Mouse (Mus musculus): ENCODE measurements around the gene Gm9376.

Gene Gm9376

DNA sequence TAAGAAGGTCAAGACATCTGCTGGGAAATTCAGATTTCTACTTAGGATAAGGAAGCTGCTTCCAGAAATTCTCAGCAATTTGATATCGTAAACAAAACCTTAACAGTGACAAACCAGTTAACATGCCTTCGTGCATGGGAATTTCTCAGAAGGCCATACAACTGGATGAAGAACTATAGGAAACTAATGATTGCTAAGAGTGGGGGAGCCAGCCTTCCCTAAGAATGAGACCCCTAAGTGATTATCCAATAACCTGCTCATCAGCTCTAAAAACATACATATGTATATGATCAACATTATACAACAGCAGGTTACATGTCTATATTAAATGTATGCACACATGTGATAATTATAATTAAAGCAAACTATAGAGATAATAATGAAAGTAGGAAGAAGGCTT is at the start of gene Gm9376:
Gm9376 (plus strand) TSS at position 301 of the 400 bp plus-strand sequence.
- no peak for DNase-seq

DNA sequence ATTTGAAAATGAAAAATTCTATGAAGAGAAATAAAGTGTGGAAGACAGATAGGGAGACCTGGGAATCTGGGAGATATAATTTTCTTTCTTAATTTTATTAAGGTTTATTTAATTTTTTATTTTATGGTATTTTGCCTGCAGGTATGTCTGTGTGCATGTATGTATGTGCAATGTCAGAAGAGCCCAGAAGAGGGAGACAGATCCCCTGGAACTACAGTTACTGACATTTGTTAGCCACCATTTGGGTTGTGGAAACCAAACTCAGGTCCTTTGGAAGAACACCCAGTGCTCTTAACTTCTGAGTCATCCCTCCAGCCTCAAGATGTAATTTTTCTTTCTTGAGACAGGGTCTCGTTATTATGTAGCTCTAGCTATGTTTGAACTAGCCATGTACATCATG is 45.9 kb upstream of the Gm9376 start:
- no peak for DNase-seq

DNA sequence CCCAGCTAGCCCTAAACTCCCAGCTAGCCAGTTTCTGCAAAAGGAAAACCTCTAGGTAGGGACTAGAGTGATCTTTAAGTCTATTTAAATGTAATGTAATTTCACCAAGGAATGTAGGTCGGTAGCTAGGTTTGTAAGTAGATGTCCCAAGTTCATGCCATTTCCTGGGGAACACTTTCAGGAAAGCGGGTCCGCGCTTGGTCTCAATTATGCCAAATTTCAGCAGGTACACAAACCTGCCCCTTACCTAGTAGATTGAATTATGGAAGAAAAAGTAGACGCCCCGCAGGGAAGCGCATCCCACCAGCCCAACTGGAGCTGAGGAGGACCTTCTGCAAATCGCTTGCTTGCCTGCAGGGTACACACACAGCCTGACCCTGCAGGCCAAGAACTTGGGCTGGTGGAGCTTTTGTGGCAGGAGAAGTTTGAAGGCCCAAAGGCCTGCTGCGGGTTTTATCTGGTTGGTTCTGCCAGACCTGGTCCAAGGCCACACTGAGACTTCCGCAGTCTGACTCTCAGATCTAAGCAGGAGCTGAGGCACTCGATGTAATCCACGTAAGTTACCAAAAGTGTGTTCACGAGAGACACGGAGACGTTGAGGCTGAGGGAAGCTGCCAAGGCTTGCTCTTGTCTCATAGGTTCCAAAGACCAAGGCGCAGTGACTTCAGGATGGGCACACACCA is 41.6 kb upstream of the Gm9376 start:
- no peak for DNase-seq

DNA sequence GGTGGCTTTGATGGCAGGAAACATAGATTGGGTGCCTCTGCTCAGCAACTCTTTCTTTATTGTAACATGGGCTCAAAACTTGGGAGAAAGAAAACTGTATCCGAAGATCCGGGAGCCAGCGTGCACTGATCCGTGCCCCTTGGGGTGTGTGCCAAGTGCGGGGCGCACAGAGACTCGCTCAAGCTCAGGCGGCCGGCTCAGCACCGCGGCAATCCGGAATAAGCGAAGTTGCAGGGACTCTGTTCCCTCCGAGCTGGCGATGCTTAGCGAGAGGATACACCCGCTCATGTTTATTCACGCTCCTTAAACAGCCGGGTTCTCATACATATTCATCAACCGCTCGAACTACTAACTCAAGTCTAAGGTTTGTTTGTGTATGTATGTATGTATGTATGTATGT is 40.8 kb upstream of the Gm9376 start:
- no peak for DNase-seq

DNA sequence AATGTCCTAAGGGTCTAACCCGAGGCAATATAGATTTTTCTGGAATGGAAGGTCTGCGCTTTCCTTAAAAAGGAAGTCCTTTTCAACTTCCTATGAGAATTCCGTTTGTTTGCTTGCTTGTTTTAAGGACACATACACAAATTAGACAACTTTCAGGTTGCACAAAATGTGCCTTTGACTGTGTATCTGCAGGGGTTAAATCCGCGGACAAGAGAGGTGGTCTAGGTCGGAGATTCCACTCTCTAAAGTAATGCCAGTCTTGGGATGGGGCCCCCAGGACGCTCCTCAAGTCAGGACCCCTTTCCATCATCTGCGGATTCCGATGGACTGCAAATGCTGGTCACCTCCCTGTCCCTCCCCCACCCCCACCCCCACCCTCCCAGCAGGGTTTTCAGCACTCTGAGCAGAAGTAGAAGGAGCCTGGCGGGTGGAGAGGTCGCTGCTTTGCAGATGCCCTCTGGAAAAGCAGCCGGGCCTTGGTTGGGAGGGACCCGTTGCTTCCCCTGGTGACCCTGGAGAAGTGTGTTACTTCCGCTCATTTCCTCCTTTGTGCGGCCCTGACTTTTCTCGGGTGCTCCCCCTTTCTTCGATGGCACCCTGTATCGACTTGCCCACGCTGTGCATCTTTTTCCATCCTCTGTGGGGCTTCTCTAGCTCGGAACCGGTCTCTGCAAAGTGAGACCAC is 40.1 kb upstream of the Gm9376 start:
- no peak for DNase-seq

DNA sequence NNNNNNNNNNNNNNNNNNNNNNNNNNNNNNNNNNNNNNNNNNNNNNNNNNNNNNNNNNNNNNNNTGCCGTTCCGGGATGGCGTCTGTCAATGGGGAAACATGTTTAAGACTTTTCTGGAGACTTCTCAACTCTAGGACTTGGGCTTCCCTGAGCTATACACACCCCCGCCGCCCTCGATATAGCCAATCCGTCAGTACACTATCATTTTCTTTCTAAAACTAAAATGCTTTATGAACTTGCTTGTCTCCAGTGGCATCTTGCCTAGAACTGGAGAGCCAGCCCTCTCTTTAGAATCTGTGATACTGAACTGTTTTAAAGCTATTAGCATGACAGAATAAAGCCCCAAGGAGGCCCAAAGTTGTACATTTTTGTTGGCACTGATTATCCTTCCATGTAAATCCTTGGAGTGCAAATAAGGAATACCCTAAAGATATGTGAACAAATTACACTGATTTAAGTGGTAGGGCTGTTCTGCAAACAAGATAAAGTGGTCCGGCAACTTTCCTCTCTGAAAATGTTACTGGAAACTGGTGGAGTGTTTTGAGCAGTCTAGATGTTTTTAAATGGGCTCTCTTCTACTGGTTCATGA is 34.3 kb upstream of the Gm9376 start:
- peak in 1 of 2 experiments; percentile 9 for DNase-seq

DNA sequence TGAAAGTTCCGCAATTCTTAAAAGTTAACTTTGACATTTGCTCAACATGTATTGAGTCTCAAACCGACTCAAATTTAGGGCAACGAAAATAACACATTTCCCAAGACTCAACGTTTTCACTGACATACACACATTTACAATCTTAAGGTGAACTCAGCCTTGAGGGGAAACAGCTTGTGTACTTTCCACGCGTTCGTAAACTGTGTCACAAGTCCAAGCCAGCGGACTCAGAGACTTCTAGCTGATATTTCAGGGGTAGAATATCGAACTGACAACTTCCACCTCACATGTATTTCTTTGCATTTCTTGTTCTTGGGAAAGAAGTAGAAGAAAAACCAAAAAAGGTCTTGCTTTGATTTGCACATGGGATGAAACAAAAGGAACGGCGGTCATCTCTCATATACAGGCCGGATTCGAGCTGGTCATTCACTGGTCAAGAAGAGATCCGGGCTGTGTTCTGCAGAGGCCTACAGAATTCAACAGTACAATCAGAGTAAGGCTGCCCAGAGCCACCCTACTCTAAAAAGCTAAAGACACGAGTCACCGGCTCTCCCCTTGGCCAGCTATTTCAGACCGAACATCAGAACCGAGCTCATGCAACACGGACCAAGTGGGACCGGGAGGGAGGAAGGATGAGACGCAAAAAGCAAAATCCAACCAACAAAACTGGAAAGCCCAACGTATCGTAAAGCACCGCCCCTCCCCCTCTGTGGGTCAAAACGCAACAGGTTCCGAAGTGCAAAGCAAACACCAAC is 32.8 kb upstream of the Gm9376 start:
- DNase-seq = no peak

DNA sequence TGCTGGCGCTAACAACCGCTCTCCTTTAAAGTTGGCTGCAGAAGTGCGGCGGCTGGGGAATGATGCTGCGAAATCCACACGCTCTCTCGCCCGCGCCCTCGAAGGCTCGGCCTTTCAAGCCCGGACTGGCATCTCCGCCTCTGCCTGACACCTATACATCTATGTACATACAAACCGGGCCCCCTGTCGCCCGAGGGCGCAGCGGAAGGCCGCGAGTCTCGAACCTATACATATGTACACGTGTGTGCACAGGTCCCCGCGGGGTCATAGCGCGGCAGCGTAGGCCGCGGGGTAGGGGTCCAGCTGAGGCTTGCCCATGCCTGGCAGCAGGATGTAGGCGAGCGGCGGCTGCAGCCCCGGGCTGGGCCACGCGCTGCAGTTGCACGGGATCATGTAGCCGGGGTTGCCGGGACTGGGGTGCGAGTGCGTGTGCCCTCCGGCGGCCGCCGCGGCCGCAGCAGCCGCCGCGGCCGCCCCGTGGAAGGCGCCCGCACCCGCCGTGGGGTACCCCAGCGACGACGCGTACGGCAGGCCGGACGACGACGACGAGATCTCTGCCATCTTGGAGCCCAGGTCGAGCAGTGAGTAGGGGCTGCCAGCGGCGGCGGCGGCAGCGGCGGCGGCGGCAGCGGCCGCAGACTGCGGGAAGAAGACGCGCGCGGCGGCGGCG is 32.1 kb upstream of the Gm9376 start:
- DNase-seq = peak in 1 of 2 experiments; percentile 10

DNA sequence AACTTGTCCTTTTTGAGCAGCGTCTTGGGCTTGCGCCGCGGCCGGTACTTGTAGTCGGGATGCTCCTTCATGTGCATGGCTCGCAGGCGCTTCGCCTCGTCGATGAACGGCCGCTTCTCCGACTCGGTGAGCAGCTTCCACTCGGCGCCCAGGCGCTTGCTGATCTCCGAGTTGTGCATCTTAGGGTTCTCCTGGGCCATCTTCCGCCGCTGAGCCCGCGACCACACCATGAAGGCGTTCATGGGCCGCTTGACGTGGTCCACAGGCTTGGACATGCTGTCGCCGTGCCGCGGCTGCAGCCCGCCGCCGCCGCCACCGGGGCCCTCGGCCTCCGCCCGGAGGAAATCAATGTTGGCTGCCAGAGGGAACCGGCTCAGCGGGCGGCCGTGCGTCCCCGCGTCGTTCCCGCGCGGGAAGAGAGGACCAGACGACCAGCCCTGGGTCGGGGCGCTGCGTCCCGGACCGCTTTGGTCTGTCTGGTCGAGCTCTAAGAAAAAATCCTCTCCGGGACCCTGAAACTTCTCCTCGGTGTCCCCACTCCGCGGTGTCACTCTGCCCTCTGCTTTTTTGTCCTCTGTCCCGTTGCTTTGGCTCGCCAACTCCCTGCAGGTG is 31.3 kb upstream of the Gm9376 start:
- DNase-seq = peak in 1 of 2 experiments; percentile 12

DNA sequence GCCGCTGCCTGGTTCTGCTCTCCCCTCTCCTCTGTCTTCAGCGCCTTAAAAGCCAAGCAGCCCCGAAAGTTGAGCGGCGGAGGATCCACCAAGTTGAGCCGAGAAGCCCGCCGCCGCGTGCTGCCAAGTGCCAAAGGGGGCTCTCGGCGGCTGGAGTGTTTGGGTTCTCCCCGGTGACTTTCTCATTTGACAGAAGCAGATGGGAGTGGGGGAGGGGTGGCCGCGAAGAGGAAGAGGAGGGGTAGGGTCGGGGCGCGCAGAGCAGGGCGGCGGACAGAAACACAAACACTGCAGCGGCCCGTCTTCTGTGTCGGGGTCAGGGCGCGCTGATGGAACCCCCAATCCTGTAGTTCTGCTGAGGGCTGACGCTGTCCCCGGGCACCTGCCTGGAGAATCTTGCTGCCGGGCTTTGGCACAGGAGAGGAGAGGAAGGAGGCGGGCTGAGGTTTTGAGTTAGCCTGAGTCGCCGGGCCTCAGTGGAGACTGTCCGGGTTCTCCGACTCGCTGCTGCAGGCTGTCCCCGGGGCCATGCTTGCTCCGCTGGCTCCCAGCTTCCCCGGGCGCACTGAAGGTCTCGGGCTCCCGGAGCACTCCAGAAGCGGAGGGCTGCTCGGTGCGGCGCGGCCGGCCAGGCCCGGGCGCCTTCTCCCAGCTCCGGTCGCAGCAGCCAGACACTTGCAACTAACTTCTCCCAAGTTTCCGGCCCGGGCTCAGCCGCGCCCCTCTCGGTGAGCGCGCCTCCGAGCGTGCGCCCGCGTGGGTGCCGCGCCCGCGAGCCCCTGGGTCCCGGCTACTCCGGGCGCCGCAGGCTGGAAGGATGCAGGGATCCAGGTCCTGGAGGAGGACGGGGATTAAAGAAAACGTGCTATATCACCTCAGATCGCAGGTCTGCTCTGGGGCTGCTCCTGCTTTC is 30.5 kb upstream of the Gm9376 start:
- DNase-seq = no peak

DNA sequence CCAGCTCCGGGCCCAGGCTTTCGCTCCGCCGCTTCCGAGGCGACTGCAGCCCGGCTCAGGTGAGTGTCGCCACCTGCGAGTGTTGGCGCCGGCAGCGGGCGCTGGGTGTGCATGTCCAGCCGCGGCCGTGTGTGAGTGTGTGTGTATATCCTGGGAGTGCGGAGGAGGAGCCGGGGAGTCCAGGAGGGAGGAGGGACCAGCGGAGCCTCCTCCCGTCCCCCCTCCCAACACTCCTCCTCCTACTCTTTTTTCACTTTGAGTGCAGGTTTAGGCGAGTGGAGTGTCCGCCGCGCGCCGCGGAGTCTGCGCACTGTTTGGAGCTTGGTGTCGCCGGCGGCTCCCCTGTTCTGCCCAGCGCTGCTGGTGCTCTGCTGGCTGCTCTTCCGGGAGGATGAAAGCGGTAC is 29.9 kb upstream of the Gm9376 start, which contains the start of gene Sox21:
Sox21 (minus strand) TSS at position 145 of the 404 bp plus-strand sequence.
- DNase-seq = no peak

DNA sequence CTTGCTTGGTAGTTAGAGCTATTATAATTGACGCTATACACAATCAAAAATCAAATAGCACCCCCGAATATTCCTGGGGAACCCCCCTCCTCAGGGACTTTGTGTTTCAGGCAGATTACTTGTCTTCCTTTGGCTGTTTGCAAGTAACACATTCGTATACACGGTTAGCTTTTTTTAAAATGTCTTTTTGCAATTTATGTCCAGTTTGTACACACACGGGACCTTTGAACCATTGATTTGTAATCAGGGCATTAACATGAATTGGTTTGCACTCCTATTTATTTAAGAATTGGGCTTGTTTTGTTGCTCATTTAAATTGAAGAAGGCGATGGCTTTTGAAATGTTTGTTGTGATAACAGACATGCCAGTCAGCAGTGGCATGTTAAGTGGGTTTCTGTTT is 29.0 kb upstream of the Gm9376 start:
- no peak for DNase-seq

DNA sequence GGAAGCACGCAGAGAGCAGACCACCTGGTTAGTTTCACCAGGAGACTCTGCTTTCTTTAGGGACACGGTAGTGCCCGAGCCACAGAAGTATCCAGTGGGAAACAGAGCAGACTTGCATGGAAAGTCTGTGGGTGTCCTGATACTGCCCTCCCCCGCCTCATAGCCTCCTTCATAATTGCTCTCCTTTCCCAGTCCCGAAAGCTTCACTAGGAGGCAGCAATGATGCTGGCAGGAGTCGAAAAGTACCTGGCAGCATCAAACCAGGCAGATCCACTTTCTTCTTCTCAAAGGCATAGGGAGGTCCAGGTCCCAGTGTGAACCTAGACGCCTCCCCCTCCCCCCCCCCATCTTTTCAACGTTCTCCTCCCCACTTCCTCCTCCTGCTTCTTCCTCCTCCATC is 27.4 kb upstream of the Gm9376 start:
- no peak for DNase-seq

DNA sequence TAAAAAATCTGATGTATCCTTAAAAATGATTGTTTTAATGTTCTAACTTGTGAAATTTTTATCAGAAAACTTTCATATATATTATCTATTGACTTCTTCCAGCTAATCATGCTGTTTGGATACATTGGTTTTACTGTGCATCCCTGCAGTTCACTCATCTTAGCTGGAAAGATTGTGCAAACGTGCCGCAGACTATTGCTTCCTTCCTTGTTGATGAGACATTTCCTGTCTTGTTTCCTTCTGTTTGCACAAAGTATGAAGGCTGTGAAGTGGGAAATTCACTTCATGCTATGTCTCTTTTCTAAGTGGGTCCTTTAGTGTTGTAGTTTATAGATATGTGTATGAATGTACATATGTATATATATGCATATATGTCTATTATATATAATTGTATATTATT is 25.3 kb upstream of the Gm9376 start:
- DNase-seq = no peak

DNA sequence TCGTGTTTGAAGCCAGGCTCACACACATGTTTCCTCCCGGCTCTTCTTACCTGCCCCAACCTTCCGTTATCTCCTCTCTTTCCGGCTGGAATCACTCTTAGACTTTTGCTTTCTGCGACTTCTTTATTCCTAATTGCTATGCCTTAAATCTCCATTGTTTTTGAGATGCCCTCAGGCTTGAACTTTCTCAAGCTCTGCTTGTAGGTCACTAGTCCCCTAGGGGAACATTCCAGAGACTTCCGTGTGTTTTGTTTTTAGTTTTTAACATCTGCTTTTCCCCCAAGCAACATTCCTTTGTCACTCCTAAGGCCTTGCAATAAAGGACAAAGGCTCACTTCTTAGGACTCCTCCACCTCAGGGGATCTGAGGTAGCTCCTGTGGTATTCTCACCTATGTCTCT is 13.4 kb upstream of the Gm9376 start:
- DNase-seq = no peak

DNA sequence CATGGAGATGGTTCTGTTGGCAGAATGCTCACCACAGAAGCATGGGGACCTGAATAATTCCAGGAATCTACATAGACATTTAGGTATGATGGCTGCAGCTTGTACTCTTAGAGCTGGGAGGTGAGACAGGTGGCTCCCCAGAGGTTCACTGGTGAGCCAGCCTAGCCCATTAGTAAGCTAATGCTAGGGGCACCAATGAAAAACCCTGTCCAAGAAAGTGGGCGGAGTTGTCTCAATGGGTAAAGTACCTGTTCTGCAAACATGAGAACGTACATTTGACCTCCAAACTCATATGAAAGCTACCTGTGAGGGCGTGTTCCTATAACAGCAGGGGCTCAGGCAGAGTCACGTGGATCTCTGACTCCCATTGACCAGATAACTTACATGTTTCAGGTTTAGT is 2.1 kb downstream of the Gm9376 start:
- no peak for DNase-seq

DNA sequence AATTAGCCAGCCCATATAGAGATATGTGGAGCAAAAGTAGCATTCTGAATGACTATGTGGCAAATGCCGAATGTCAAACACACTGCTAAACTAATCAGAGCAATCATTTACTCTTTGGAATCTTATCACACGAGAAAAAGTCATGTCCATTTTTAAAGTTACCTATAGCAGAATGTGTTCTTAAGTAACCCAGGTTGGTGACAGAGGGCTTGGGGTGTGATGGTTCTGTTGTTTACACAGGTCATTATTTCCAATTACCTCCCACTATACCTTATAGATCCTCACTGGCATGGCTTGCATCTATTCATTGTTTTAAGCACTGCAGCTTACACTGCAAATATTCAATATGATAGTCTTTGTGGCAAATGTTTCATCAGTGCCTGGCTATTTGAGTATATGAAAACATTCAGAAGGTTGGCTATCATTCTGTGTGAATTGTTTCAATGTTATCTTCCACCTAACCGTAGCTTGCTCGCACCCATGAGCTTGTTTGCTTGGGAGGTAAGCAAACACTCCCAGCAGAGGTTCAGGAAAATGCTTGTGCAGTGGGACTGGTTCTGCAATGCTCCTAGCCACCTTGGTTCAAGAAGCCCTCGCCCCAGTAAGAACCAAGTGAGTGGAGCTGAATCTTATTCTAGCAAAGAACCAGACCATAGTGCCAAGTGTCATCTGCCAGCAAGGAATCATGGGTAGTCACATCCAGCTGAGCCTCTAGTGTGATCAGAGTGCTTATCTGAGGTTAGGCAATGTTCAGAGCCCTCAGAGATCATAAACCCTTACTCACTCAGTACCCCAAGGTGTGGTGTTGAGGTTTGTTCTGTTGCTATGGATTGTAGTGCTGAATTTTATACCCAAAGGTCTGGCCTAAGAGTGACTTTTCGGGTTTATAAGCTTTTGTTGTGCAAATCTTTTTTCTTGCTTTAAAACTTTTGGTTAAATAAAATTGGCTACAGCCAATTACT is 6.1 kb downstream of the Gm9376 start:
- DNase-seq = no peak

DNA sequence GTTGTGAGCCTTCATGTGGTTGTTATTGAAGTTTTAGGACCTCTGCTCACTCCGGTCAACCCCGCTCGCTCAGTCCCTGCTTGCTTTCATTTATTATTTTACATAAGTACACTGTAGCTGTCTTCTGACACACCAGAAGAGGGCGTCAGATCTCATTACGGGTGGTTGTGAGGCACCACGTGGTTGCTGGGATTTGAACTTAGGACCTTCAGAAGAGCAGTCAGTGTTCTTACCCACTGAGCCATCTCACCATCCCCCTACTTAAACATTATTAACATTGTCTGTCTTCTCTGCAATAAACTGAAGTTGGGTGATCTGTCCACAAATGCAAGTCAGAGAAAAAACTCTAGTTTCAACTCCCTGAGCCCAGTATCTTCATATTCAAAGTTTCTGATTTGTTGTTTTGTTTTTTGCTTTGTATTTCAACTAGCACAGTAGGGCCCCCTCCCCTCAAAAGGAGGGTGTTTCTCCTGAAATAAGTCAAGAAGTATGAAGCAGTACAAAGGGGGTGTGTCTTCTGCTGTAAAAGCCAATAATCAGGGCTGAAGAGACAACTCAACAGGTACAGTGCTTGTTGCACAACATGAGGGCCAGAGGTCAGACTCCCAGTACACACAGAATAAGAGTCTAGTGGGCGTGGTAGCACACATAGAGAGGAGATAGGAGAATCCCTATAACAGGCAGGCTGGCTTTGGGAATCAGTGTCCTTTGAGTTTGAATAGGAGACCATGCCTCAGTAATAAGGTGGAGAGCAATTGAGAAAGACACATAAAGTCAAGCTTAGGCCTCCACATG is 11.1 kb downstream of the Gm9376 start:
- DNase-seq = no peak

DNA sequence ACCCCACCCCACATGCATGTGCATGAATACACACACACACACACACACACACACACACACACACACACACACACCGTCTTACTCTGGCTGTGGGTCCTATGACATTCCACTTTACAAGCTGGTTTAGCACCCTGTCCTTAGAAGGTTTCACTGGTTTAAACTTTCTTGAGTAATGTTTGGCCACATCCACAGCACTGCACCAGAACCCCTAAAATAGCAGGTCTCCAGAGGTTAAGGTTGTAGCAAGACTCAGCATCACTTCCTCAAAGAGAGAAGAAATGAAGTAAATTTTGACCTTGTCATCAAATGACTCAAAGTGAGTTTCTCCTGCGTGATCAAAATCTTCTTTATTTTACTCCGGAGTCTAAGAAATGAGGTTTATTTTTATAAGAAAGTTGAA is 15.5 kb downstream of the Gm9376 start:
- no peak for DNase-seq
